Mouse (Mus musculus) small intestine, adult 2 months (tissue): Measurements from ENCODE around the gene F11. TPM values are rescaled to one million over a fixed set of nuclear protein-coding genes. Genes with fewer than 3 reads are reported as not detected.

Source experiments
- H3K27ac ChIP-seq: fragments of 200-500 bp; 2 replicates; pipeline ENCODE4 v1.5.1; 2012; ENCODE audit warnings: low read depth, low read length, control low read depth, inconsistent platforms; ENCODE audit not compliant: insufficient read depth
- H3K27me3 ChIP-seq: fragments of 200-500 bp; 2 replicates; pipeline ENCODE4 v1.6.1; 2012; ENCODE audit warnings: mild to moderate bottlenecking, moderate library complexity, low read length, inconsistent platforms; ENCODE audit not compliant: control insufficient read depth, insufficient read depth
- H3K36me3 ChIP-seq: fragments of 200-500 bp; 2 replicates; pipeline ENCODE4 v1.6.1; 2012; ENCODE audit warnings: mild to moderate bottlenecking, low read length, control low read depth, inconsistent platforms; ENCODE audit not compliant: control insufficient read depth, insufficient read depth
- H3K4me1 ChIP-seq: fragments of 200-500 bp; 2 replicates; pipeline ENCODE4 v1.6.1; 2012; ENCODE audit warnings: low read length, inconsistent platforms, mixed read lengths; ENCODE audit not compliant: control insufficient read depth, insufficient read depth, insufficient read length
- H3K4me3 ChIP-seq: fragments of 200-500 bp; 2 replicates; pipeline ENCODE4 v1.5.1; 2012; ENCODE audit warnings: low read depth, mild to moderate bottlenecking, control low read depth, inconsistent platforms, low read length, moderate library complexity
- CTCF ChIP-seq: fragments of 200-500 bp; IDR thresholded peaks from 2 replicates; pipeline ENCODE4 v1.5.1; 2012; ENCODE audit warnings: low read depth, mild to moderate bottlenecking, control low read depth, inconsistent platforms, low read length, moderate library complexity, mixed read lengths; ENCODE audit not compliant: insufficient replicate concordance, insufficient read length; ENCODE audit errors: extremely low read depth
- POLR2A ChIP-seq: fragments of 200-500 bp; IDR thresholded peaks from 2 replicates; pipeline ENCODE4 v1.6.1; 2012; ENCODE audit warnings: low read depth, mild to moderate bottlenecking, control low read depth, inconsistent platforms, low read length, moderate library complexity
- WGBS: fragments of 180-500 bp; shearing (Covaris S2); methylation state at CpG from one replicate; pipeline ENCODE4 v1.1.7; 2018; 5-methylcytosine and 5-hydroxymethylcytosine counted together
- polyA plus RNA-seq: library from polyadenylated mRNA; depleted of rRNA; stranded (reverse); fragments of >200 nt; gene quantifications from 2 replicates; pipeline ENCODE4 v1.2.3, GENCODE M21; 2012

F11 gene
- polyA plus RNA-seq, 1 experiment = not detected

DNA sequence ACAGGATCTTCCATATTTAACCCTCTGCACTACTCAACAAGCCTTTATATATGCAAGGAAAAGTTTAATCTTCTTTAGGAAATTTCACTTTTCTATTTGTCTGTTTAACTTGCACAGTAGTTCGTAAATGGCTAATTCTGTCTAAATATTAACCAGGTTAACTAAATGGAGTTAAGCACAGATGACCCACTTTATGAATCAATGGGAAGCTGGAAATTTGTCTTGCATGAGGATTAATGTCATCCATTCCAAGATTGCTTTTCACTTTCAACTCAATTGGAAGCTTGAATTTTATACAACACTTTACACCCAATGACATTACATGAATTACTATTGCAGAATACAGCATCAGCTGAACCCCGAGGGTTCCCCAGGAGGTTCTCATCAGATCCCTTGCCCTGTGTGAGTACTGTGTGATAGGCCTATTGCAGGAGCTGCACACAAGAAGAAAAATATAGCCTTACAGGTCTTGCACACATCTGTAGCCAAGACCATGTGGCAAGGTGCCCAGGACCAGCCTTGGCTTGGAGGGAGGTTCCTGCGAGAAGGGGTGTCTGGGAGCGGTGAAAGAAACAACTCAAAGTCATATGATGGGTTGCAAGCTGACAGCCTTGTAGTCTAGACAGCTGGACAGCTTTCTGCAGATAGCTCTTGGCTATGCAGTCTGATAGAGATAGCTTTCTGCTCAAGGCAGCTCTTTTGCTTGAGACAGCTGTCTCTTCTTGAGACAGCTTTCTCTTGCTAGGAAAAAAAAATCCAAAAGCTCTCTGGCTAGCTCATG is 6.0 kb upstream of the F11 start:
- WGBS = 41% methylated on average over 4 of the region's 4 CpGs
- Histone ChIP-seq H3K27me3 (no peaks in the 10 kb centered on the region), H3K27ac (no peak overlapping the region), H3K4me1 (peaks cover 7% of the 10 kb centered on the region; the same call in 1 of the 2 replicates), H3K4me3 (no peak overlapping the region), H3K36me3 (no peaks in the 10 kb centered on the region)
- no peak for TF ChIP-seq POLR2A
- no peak for TF ChIP-seq CTCF

DNA sequence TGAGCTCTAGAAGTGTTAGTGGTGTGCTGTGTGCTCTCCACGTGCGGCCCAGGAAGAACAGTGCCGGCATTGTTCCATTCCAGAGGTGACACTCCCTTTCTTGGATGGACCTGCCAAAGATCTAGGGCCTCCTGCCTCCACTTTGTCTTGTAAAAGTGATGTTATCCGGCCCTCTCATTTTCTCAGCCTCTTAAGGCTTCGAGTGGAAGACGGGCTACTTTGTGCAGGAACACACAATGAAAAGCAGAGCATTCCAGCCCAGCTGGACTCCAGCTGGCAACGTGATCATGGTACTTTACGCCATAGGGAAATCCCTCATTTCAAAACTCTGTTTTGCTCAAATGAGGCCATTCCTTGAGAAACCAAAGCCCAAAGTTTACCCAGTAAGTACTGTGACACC is 5.2 kb upstream of the F11 start:
- H3K36me3 ChIP-seq = no peaks in the 10 kb centered on the region
- 30% methylated on average over 8 of the region's 8 CpGs for WGBS
- no peak for TF ChIP-seq POLR2A
- no peak for TF ChIP-seq CTCF

DNA sequence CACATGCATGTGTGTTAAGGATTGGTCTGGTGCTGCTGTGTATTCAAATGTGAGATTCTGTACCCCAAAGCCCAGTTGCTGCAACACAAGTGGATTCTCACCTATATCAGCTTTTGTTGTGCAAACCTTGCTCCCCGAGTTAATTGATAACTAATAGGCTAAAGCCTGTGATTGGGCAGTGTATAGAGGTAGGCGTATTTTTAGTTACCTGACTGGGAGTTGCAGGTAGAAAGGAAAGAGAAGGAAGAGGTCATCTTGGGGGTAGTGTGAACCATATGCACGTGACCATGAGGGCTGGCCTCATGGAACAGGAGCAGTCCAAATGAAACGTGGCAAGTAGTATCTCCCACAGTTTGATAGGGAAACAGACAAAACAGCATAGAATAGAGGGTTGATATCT is 3.1 kb upstream of the F11 start:
- no peak for TF ChIP-seq CTCF
- no peak for TF ChIP-seq POLR2A
- no peaks in the 10 kb centered on the region for H3K36me3 ChIP-seq
- 28% methylated on average over 4 of the region's 4 CpGs for WGBS

More for the DNA sequence above, 5.2 kb upstream of the F11 start:
- Histone ChIP-seq H3K4me3 (no peak overlapping the region), H3K27me3 (no peaks in the 10 kb centered on the region), H3K4me1 (peaks cover 7% of the 10 kb centered on the region; the same call in 1 of the 2 replicates), H3K27ac (no peak overlapping the region)

DNA sequence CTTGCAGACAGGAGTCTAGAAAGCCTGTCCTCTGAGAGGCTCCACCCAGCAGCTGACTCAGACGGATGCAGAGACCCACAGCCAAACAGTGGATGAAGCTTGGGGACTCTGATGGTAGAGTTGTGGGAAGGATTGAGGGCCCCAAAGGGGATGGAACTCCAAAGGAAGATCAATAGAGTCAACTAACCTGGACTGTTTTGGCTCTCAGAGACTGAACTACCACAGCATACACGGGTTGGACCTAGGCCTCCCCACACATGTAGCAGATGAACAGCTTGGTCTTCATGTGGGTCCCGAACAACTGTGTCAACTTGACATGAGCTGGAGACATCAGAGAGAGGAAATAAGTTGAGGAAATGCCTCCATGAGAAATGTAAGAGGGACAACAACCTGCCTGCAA is 1.0 kb upstream of the F11 start:
- Histone ChIP-seq H3K4me1 (peaks cover 5% of the 10 kb centered on the region; the same call in 1 of the 2 replicates), H3K27ac (no peak overlapping the region), H3K36me3 (no peaks in the 10 kb centered on the region), H3K27me3 (no peaks in the 10 kb centered on the region), H3K4me3 (no peak overlapping the region)
- TF ChIP-seq CTCF (no peak), POLR2A (no peak)
- WGBS = 86% methylated on average over 3 of the region's 3 CpGs

More for the DNA sequence above, 3.1 kb upstream of the F11 start:
- peaks cover 7% of the 10 kb centered on the region; the same call in 1 of the 2 replicates for H3K4me1 ChIP-seq
- no peaks in the 10 kb centered on the region for H3K27me3 ChIP-seq
- no peak overlapping the region for H3K27ac ChIP-seq
- no peak overlapping the region for H3K4me3 ChIP-seq

DNA sequence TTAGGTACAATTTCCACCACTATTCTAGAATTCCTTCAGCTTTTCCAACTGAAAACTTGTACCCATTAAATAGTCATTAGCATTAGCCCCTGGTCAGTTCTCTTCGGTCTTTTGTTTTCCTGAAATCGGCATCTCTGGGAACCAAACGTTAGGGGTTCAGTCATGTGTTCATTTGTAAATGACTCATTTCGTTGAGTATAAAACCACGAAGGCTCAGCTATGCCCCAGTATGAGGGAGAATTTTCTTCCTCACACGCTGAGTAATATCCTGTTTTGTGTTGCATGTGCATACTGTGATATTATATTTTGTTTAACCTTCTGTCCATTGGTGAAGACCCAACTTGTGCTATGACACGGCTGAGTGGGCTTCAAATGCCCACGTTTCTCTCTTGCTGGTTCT is 3.4 kb downstream of the F11 start:
- no peak overlapping the region for H3K4me3 ChIP-seq
- H3K4me1 ChIP-seq = peaks cover 2% of the 10 kb centered on the region; the same call in 1 of the 2 replicates
- no peaks in the 10 kb centered on the region for H3K27me3 ChIP-seq
- 83% methylated on average over 8 of the region's 8 CpGs for WGBS
- no peaks in the 10 kb centered on the region for H3K36me3 ChIP-seq
- TF ChIP-seq CTCF (no peak), POLR2A (no peak)
- H3K27ac ChIP-seq = no peak overlapping the region

DNA sequence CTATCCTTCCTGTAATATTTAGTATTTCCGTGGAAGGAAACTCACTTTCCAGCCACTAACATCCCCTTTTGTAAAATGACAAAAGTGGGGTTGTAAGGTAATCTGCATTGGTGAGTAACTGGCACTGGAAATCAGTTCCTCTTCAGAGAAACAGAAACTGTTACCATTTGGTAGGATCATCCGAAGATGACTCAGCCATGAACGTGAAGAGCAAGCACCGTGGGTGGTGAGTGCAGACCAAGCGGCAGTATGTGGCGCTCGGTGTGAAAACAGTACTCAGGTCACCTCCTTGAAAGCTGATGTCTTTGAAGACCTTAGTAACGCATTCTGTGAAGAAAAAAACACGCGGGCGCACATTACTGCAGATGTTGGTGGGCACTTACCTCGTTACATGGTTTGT is 6.8 kb downstream of the F11 start:
- 92% methylated on average over 12 of the region's 12 CpGs for WGBS
- Histone ChIP-seq H3K36me3 (no peaks in the 10 kb centered on the region), H3K27ac (no peak overlapping the region), H3K27me3 (no peaks in the 10 kb centered on the region), H3K4me1 (peaks cover 2% of the 10 kb centered on the region; the same call in 1 of the 2 replicates), H3K4me3 (no peak overlapping the region)
- TF ChIP-seq POLR2A (no peak), CTCF (no peak)

DNA sequence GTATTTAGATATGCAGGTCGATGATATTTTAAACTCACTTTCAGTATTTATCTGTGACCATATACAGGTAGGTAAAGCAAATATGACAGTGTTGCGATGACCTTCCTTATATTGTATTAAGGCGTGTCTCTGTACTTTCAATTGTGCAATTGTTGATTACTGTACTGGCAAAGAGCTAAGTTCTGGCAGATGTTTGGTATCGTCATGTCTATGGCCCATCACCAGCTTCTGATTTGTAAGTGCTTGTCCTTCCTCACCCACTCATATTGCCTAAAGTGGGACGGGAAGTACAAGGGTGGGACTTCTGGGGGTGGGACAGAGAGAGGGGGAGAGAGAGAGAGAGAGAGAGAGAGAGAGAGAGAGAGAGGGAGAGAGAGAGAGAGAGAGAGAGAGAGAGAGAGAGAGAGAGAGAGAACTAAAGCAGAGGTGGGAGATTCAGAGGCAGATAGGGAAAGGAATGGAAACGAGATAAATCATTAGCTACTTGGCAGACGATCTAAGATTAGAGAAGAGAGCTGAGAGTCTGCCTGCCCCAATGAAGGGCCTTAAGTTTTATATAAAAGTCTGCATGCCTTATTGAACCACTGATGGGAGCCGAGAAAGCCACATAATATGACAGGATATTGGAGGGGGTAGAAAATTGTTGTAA is 7.5 kb downstream of the F11 start:
- 26% methylated on average over 8 of the region's 8 CpGs for WGBS
- H3K27ac ChIP-seq = no peak overlapping the region
- TF ChIP-seq POLR2A (no peak), CTCF (no peak)
- H3K36me3 ChIP-seq = no peaks in the 10 kb centered on the region
- no peaks in the 10 kb centered on the region for H3K27me3 ChIP-seq
- peaks cover 2% of the 10 kb centered on the region; the same call in 1 of the 2 replicates for H3K4me1 ChIP-seq
- H3K4me3 ChIP-seq = no peak overlapping the region
